Mouse (Mus musculus) kidney, postnatal 0 days (tissue): Measurements from ENCODE around the gene Wfdc6a. TPM values are rescaled to one million over a fixed set of nuclear protein-coding genes. Genes with fewer than 3 reads are reported as not detected.

Experiments
- ATAC-seq: fragments of 200-750 bp; cut with Nextera tagmentation; replicated peaks from 2 replicates; pipeline ENCODE4 v1.8.0; 2017; ENCODE audit warnings: low read depth, moderate number of reproducible peaks, moderate TSS enrichment, moderate library complexity; ENCODE audit not compliant: low FRiP score
- DNase-seq: peaks from one replicate; pipeline ENCODE4 v3.0.0-alpha.2; 2016; ENCODE audit warnings: low spot score
- H3K27ac ChIP-seq: fragments of 300-500 bp; sonication (generic); 2 replicates; pipeline ENCODE4 v1.5.1; 2014; ENCODE audit warnings: mild to moderate bottlenecking
- H3K27me3 ChIP-seq: fragments of 300-500 bp; sonication (generic); 2 replicates; pipeline ENCODE4 v1.6.1; 2014; ENCODE audit warnings: low read length, mixed read lengths; ENCODE audit not compliant: insufficient read depth
- H3K36me3 ChIP-seq: fragments of 300-500 bp; sonication (generic); 2 replicates; pipeline ENCODE4 v1.6.1; 2014; ENCODE audit warnings: low read length, mixed read lengths; ENCODE audit not compliant: insufficient read depth
- H3K4me1 ChIP-seq: fragments of 300-500 bp; sonication (generic); replicated peaks from 2 replicates; pipeline ENCODE4 v1.6.1; 2014; ENCODE audit warnings: antibody characterized with exemption, low read length, mixed read lengths; ENCODE audit not compliant: insufficient read depth
- H3K4me2 ChIP-seq: fragments of 300-500 bp; sonication (generic); 2 replicates; pipeline ENCODE4 v1.6.1; 2014; ENCODE audit warnings: mild to moderate bottlenecking, low read length, moderate library complexity, mixed read lengths
- H3K4me3 ChIP-seq: fragments of 300-500 bp; sonication (generic); replicated peaks from 2 replicates; pipeline ENCODE4 v1.5.1; 2014; ENCODE audit warnings: low read depth, low read length
- H3K9ac ChIP-seq: fragments of 300-500 bp; sonication (generic); 2 replicates; pipeline ENCODE4 v1.6.1; 2014; ENCODE audit warnings: low read depth, low read length
- H3K9me3 ChIP-seq: fragments of 300-500 bp; sonication (generic); replicated peaks from 2 replicates; pipeline ENCODE4 v1.6.1; 2016; ENCODE audit warnings: low read length, inconsistent platforms, mixed read lengths
- CTCF ChIP-seq: IDR thresholded peaks from 2 replicates; pipeline ENCODE4 v1.5.1; 2016; ENCODE audit warnings: antibody characterized with exemption, low read depth, mild to moderate bottlenecking, moderate library complexity
- WGBS: fragments of 180-500 bp; shearing (Covaris S2); extraction: QIAGEN DNeasy Blood & Tissue Kit; methylation state at CpG from one replicate; pipeline ENCODE4 v1.1.7; 2014; 5-methylcytosine and 5-hydroxymethylcytosine counted together
- polyA plus RNA-seq: library from polyadenylated mRNA; unstranded; fragments of >200 nt; fragmentation: Nextera tagmentation; extraction: Ambion mirVana; gene quantifications from 2 replicates; pipeline ENCODE4 v1.2.1, GENCODE M21; 2015

Gene Wfdc6a
- polyA plus RNA-seq, 1 experiment from 2014 or later, result not detected

- 80% methylated on average over 8 of the region's 8 CpGs for WGBS
- Histone ChIP-seq H3K4me2 (no peak overlapping the region), H3K27ac (no peak overlapping the region), H3K9ac (no peak overlapping the region), H3K9me3 (no peaks in the 10 kb centered on the region), H3K4me1 (no peaks in the 10 kb centered on the region; the same call in 1 of the 2 replicates), H3K4me3 (no peak overlapping the region), H3K27me3 (no peaks in the 10 kb centered on the region), H3K36me3 (no peaks in the 10 kb centered on the region)
- DNase-seq (no peak), ATAC-seq (no peak)
- TF ChIP-seq CTCF, result no peak
These were observed 26.8 kb downstream of the Wfdc6a start for GRCm38 (mm10) chr2:164558426-164558825.

- ATAC-seq (no peak), DNase-seq (no peak)
- no peaks in the 10 kb centered on the region for H3K36me3 ChIP-seq
- H3K4me1 ChIP-seq, result no peaks in the 10 kb centered on the region
- H3K27me3 ChIP-seq, result no peaks in the 10 kb centered on the region
- H3K9me3 ChIP-seq, result no peaks in the 10 kb centered on the region
- no peak overlapping the region for H3K27ac ChIP-seq
- no peak overlapping the region for H3K9ac ChIP-seq
- no peak for TF ChIP-seq CTCF
- WGBS, result 89% methylated on average over 9 of the region's 9 CpGs
- H3K4me3 ChIP-seq, result no peak overlapping the region
- H3K4me2 ChIP-seq, result no peak overlapping the region
These were observed 33.7 kb downstream of the Wfdc6a start for GRCm38 (mm10) chr2:164551502-164551901.

GRCm38 (mm10) chr2:164550895-164551269, 34.4 kb downstream of the Wfdc6a start:
- WGBS, result 76% methylated on average over 2 of the region's 2 CpGs
- no peaks in the 10 kb centered on the region for H3K27me3 ChIP-seq
- no peak overlapping the region for H3K4me3 ChIP-seq
- no peak overlapping the region for H3K4me2 ChIP-seq
- no peaks in the 10 kb centered on the region for H3K9me3 ChIP-seq
- no peaks in the 10 kb centered on the region for H3K4me1 ChIP-seq
- no peak overlapping the region for H3K27ac ChIP-seq
- no peaks in the 10 kb centered on the region for H3K36me3 ChIP-seq
- no peak overlapping the region for H3K9ac ChIP-seq
- no peak for TF ChIP-seq CTCF
- no peak for DNase-seq
- no peak for ATAC-seq

GRCm38 (mm10) chr2:164549963-164550894, 35.0 kb downstream of the Wfdc6a start:
- H3K9me3 ChIP-seq, result no peaks in the 10 kb centered on the region
- no peak overlapping the region for H3K9ac ChIP-seq
- no peaks in the 10 kb centered on the region for H3K36me3 ChIP-seq
- no peaks in the 10 kb centered on the region for H3K4me1 ChIP-seq
- no peak overlapping the region for H3K4me2 ChIP-seq
- H3K27me3 ChIP-seq, result no peaks in the 10 kb centered on the region
- H3K4me3 ChIP-seq, result no peak overlapping the region
- peak; percentile 21; the same call in 1 of the 2 replicates for ATAC-seq
- 25% methylated on average over 10 of the region's 10 CpGs for WGBS
- H3K27ac ChIP-seq, result no peak overlapping the region
- DNase-seq, result peak; percentile 41
- no peak for TF ChIP-seq CTCF

- H3K4me1 ChIP-seq, result 0 out of 2 replicates have a peak, but pooled peaks cover 4% of the 10 kb centered on the region
- DNase-seq, result no peak
- no peak overlapping the region for H3K4me3 ChIP-seq
- no peaks in the 10 kb centered on the region for H3K36me3 ChIP-seq
- TF ChIP-seq CTCF, result no peak
- ATAC-seq, result no peak
- no peak overlapping the region for H3K4me2 ChIP-seq
- no peak overlapping the region for H3K9ac ChIP-seq
- no peak overlapping the region for H3K27ac ChIP-seq
- WGBS, result 48% methylated on average over 4 of the region's 4 CpGs
- H3K27me3 ChIP-seq, result no peaks in the 10 kb centered on the region
- no peaks in the 10 kb centered on the region for H3K9me3 ChIP-seq
These were observed 35.9 kb downstream of the Wfdc6a start for GRCm38 (mm10) chr2:164549338-164549737.

- ATAC-seq, result no peak
- Histone ChIP-seq H3K4me3 (no peak overlapping the region), H3K36me3 (no peaks in the 10 kb centered on the region), H3K9me3 (no peaks in the 10 kb centered on the region), H3K4me2 (no peak overlapping the region), H3K27me3 (no peaks in the 10 kb centered on the region), H3K9ac (no peak overlapping the region), H3K27ac (peak overlapping the region; percentile 78), H3K4me1 (peaks cover 9% of the 10 kb centered on the region; the same call in 1 of the 2 replicates)
- no peak for TF ChIP-seq CTCF
- WGBS, result 20% methylated on average over 5 of the region's 5 CpGs
- DNase-seq, result no peak
These were observed 40.7 kb downstream of the Wfdc6a start for GRCm38 (mm10) chr2:164544454-164545097.
